Mouse (Mus musculus) liver, embryonic 12.5 days (tissue): ENCODE data around the gene Tbc1d10c. TPM values are rescaled to one million over a fixed set of nuclear protein-coding genes. Genes with fewer than 3 reads are reported as not detected.

Experiments used
- ATAC-seq: fragments of 200-750 bp; cut with Nextera tagmentation; 2 replicates; pipeline ENCODE4 v1.8.0; 2017; ENCODE audit warnings: moderate number of reproducible peaks, mild to moderate bottlenecking, moderate library complexity
- H3K27ac ChIP-seq: fragments of 300-500 bp; sonication (generic); 2 replicates; pipeline ENCODE4 v1.5.1; 2016; ENCODE audit warnings: mild to moderate bottlenecking
- H3K27me3 ChIP-seq: fragments of 300-500 bp; sonication (generic); replicated peaks from 2 replicates; pipeline ENCODE4 v1.6.1; 2016; ENCODE audit warnings: mild to moderate bottlenecking, moderate library complexity
- H3K36me3 ChIP-seq: fragments of 300-500 bp; sonication (generic); 2 replicates; pipeline ENCODE4 v1.6.1; 2016; ENCODE audit warnings: mild to moderate bottlenecking, moderate library complexity
- H3K4me1 ChIP-seq: fragments of 300-500 bp; sonication (generic); 2 replicates; pipeline ENCODE4 v1.6.1; 2016
- H3K4me2 ChIP-seq: fragments of 300-500 bp; sonication (generic); 2 replicates; pipeline ENCODE4 v1.6.1; 2016; ENCODE audit warnings: mild to moderate bottlenecking, moderate library complexity
- H3K4me3 ChIP-seq: fragments of 300-500 bp; sonication (generic); 2 replicates; pipeline ENCODE4 v1.5.1; 2016; ENCODE audit warnings: mild to moderate bottlenecking, moderate library complexity
- H3K9ac ChIP-seq: fragments of 300-500 bp; sonication (generic); 2 replicates; pipeline ENCODE4 v1.6.1; 2016; ENCODE audit warnings: mild to moderate bottlenecking, moderate library complexity
- H3K9me3 ChIP-seq: fragments of 300-500 bp; sonication (generic); replicated peaks from 2 replicates; pipeline ENCODE4 v1.6.1; 2016; ENCODE audit warnings: mild to moderate bottlenecking, moderate library complexity
- WGBS: fragments of 180-500 bp; shearing (Covaris S2); methylation state at CpG from one replicate; pipeline ENCODE4 v1.1.7; 2016; ENCODE audit not compliant: insufficient replicate concordance; 5-methylcytosine and 5-hydroxymethylcytosine counted together
- polyA plus RNA-seq: library from polyadenylated mRNA; unstranded; fragments of >200 nt; fragmentation: Nextera tagmentation; extraction: Ambion mirVana; gene quantifications from 2 replicates; pipeline ENCODE4 v1.2.1, GENCODE M21; 2016

Gene Tbc1d10c
- polyA plus RNA-seq, 1 experiment from 2014 or later = 4.9 TPM

DNA sequence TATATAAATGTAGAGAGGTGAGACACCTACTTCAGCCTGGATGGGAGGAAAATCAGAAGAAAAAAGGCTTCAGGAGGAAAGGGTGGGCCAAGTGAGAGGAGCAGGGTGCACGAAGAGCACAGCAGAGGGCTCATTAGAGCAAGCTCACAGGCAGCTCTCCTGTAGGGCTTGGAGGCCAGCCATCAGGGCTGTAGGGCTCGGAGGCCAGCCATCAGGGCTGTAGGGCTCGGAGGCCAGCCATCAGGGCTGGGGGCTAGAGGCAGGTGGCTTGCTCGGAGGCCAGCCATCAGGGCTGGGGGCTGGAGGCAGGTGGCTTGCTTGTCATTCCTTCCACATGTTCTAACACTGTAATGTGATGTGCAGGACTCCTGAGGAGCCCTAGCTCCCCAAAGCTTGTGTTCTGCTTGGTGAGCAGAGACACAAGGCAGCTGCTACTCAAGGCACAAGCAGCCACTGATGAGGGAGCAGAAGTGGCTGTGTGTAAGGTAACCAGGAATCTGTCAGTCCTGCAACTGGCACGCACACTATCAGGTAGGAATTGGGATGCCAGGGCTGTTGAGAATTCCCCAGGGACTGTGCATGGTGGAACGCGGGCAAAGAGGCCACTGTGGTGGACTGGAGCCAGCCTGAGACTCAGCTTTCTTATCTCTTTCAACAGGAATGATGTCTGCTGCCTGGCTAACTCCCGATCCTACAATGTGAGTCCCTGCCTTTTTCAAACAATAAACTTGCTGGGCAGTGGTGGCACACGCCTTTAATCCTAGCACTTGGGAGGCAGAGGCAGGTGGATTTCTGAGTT lies 24.2 kb downstream of the Tbc1d10c start:
- Histone ChIP-seq H3K4me3 (no peak overlapping the region), H3K9ac (peak overlapping the region; percentile 12; the same call in 1 of the 2 replicates), H3K4me2 (no peak overlapping the region; the same call in 1 of the 2 replicates), H3K27ac (no peak overlapping the region), H3K36me3 (peaks cover 2% of the 10 kb centered on the region), H3K27me3 (no peaks in the 10 kb centered on the region; the same call in 1 of the 2 replicates), H3K4me1 (peaks cover 76% of the 10 kb centered on the region), H3K9me3 (no peaks in the 10 kb centered on the region)
- WGBS = 68% methylated on average over 9 of the region's 9 CpGs
- no peak for ATAC-seq

DNA sequence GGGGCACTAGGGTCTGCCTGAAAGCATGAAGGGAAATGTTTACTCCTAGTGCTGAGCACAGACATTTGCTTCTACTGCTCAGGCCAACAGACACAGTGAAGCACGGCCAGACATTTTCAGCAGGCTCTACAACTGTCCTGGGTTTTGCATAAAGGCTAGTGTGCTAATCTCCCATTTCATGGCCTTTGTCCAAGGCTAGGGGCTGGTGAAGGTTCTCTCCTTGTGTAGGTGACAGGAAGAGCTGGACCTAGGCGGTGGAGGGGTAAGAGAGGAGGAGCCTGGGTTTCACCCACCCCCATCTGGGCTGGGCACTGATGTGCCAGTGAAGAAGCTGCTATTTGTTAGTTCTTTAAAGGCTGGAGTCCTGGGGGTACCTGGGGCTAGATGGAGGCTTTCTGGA lies 26.4 kb downstream of the Tbc1d10c start:
- no peak for ATAC-seq
- H3K4me2 ChIP-seq = no peak overlapping the region
- no peaks in the 10 kb centered on the region for H3K9me3 ChIP-seq
- H3K4me1 ChIP-seq = peaks cover 60% of the 10 kb centered on the region
- no peaks in the 10 kb centered on the region for H3K27me3 ChIP-seq
- WGBS = 67% methylated on average over 2 of the region's 2 CpGs
- peak overlapping the region; percentile 63; the same call in 1 of the 2 replicates for H3K27ac ChIP-seq
- H3K4me3 ChIP-seq = no peak overlapping the region
- H3K9ac ChIP-seq = 0 out of 2 replicates have a peak overlapping the region, but pooled peaks have one; percentile 32
- peaks cover 20% of the 10 kb centered on the region for H3K36me3 ChIP-seq

DNA sequence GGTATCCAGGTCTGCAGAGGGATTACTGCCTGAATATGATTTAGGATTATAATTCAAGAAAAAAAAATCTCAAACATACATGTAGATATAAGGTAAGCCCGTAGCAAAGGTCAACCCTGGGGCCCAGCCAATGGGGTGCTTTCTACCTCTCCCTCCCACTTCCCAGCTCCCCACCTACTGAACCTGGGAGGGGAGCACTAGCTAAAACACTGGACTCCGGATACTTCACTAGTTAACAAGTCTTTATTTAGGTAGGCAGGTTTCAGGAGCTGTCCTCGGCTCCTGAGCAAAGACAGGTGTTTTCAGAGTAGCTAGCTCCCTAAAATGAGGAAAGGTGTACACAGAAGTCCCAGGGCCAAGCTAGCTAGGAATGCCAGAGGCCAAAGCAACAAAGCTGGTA lies 27.0 kb downstream of the Tbc1d10c start:
- ATAC-seq = no peak

DNA sequence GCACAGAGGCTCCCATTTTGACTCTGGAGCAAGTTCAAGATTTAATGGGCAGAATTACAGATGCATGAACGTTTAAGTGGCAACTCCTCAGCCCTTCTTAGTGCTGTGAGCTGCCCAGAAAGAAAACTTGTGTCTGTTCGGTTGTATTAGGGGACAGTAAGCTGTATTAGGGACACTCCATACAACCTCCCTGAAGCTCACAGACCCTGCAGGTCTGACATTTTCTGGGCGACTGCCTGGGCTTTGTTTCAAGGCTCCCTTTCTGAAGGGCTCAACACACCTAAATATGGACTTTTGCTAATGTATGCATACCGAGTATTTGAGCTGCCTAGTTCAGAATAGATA lies 27.6 kb downstream of the Tbc1d10c start:
- no peaks in the 10 kb centered on the region for H3K9me3 ChIP-seq
- H3K4me1 ChIP-seq = peaks cover 51% of the 10 kb centered on the region
- peak overlapping the region; percentile 77 for H3K9ac ChIP-seq
- peak overlapping the region; percentile 73 for H3K27ac ChIP-seq
- ATAC-seq = peak; percentile 25; the same call in 1 of the 2 replicates
- H3K27me3 ChIP-seq = no peaks in the 10 kb centered on the region
- WGBS = 28% methylated on average over 4 of the region's 4 CpGs
- H3K4me2 ChIP-seq = peak overlapping the region; percentile 92
- H3K4me3 ChIP-seq = peak overlapping the region; percentile 76
- H3K36me3 ChIP-seq = peaks cover 32% of the 10 kb centered on the region

More for the DNA sequence above, 27.0 kb downstream of the Tbc1d10c start:
- peaks cover 26% of the 10 kb centered on the region for H3K36me3 ChIP-seq
- H3K4me3 ChIP-seq = peak overlapping the region; percentile 76; the same call in 1 of the 2 replicates
- H3K27ac ChIP-seq = peak overlapping the region; percentile 73
- peak overlapping the region; percentile 92 for H3K4me2 ChIP-seq
- H3K27me3 ChIP-seq = no peaks in the 10 kb centered on the region
- WGBS = 80% methylated on average over 3 of the region's 3 CpGs
- peaks cover 57% of the 10 kb centered on the region for H3K4me1 ChIP-seq
- H3K9me3 ChIP-seq = no peaks in the 10 kb centered on the region
- H3K9ac ChIP-seq = no peak overlapping the region

DNA sequence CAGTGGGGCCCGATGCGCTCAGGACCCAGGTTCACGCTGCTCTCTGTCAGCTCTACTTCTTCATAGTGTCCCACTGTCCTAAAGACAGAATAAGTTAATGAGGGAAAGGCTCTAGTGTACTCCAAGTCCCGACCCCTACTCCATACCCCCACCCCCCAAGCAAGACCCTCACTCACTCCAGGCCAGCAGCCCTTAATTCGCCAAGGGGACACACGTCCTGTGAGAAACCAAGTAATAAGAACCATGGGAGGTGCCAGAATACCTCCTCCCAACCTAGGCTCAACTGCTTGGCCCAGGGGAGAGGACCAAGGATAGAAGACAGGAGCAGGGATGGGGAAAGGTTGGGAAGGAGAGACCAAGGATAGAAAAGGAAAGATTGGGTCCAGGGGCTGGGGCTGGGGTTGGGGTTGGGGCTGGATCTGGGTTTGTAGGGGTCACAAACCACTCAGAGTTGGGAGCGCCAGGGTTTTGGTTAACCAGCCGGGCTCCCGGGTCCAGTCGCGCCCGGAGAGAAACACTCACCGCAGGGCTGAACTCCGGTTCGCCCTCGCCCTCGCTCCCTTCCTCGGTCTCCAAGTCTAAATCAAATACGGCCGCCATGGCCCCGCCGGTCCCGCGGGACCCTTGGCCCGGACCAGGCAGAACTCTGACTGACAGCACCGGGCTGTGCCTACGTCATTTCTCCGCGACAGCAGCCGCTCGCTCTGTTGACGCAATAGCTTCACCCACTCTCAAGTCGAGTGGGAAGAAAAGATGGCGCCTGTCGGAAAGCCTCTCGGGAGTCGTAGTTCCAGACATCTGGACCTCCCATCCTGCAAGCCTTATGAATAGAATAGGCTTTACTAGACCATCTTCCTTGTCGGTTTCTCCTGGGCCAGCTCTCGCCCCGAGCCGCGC lies 28.2 kb downstream of the Tbc1d10c start, which contains the start of gene Rps6kb2:
Gene Rps6kb2 (minus strand): TSS at position 709 of the 897 bp plus-strand sequence.
- WGBS = 5% methylated on average over 42 of the region's 42 CpGs
- Histone ChIP-seq H3K4me3 (peak within 1 kb of the TSS; percentile 76), H3K9ac (peak within 1 kb of the TSS; percentile 77), H3K4me2 (peak within 1 kb of the TSS; percentile 92), H3K4me1 (peaks cover 48% of the 10 kb centered on the region), H3K27me3 (no peaks in the 10 kb centered on the region), H3K9me3 (no peaks in the 10 kb centered on the region), H3K27ac (peak within 1 kb of the TSS; percentile 73), H3K36me3 (peaks cover 38% of the 10 kb centered on the region)
- peak; percentile 80 for ATAC-seq

DNA sequence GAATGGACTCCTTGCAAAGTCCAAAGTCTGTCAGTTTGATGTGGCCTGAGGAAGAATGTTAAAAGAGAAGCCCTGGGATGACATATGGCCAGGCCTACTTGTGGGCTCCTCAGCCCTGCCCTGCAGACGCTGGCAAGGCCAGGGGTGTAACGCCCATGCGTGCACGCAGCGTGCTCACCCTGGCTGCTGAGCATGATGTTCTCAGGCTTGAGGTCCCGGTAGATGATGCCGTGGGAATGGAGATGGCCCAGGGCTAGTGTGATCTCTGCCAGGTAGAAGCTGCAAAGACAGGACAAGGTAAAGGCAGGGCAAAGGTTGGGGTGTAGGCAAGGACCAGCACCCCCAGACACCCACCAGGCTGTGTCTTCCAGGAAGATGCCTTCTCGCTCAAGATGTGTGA lies 32.0 kb downstream of the Tbc1d10c start:
- H3K36me3 ChIP-seq = peaks cover 63% of the 10 kb centered on the region
- WGBS = 87% methylated on average over 8 of the region's 8 CpGs

DNA sequence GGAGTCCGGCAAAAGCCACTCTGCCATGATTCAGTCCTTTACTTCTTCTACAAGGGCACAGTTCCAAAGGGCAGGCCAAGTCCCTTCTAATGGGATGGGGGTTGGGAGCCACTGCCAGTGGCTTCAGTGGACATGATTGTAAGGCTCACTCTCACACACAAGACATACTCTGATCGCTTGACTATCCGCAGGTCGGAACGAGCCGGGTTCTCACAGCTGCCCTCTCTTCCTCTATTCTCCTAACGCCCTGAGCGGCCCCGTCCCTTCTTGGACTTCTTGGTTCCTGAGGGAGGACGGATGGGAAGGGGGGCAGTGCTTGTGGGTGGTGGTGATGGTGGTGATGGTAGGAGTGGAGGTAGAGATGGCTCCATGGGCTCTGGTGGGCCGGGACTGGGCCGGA lies 34.3 kb downstream of the Tbc1d10c start:
- H3K27me3 ChIP-seq = no peaks in the 10 kb centered on the region
- H3K4me3 ChIP-seq = no peak overlapping the region
- no peaks in the 10 kb centered on the region for H3K9me3 ChIP-seq
- ATAC-seq = no peak
- no peak overlapping the region for H3K9ac ChIP-seq
- peaks cover 82% of the 10 kb centered on the region for H3K36me3 ChIP-seq
- H3K4me1 ChIP-seq = peaks cover 34% of the 10 kb centered on the region
- no peak overlapping the region; the same call in 1 of the 2 replicates for H3K27ac ChIP-seq
- no peak overlapping the region for H3K4me2 ChIP-seq
- WGBS = 85% methylated on average over 12 of the region's 12 CpGs

More for the DNA sequence above, 32.0 kb downstream of the Tbc1d10c start:
- no peaks in the 10 kb centered on the region for H3K9me3 ChIP-seq
- no peak overlapping the region for H3K27ac ChIP-seq
- H3K4me2 ChIP-seq = no peak overlapping the region
- peaks cover 41% of the 10 kb centered on the region for H3K4me1 ChIP-seq
- H3K27me3 ChIP-seq = no peaks in the 10 kb centered on the region
- H3K9ac ChIP-seq = no peak overlapping the region
- ATAC-seq = no peak
- no peak overlapping the region for H3K4me3 ChIP-seq

DNA sequence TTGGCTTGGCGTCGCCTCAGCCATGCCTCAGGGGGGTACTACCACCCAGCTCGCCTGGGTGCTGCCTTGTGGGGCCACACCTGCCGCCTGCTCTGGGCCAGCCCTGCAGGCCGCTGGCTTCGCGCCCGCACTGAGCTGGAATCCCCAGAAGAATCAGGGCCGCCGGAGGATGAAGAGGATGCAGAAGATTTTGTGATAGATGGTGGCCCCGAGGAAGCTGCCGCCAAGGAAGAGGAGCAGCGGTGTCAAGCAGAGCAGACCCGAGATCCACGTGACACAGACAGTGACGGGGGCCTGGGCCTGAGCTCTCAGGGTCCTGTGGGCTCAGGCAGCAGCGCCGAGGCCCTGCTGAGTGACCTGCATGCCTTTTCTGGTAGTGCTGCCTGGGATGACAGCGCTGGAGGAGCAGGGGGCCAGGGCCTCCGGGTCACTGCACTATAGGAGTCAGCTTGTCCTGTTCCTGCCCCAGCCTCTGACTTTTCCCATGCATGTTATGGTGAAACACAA lies 35.0 kb downstream of the Tbc1d10c start:
- H3K36me3 ChIP-seq = peaks cover 82% of the 10 kb centered on the region
- peaks cover 35% of the 10 kb centered on the region for H3K4me1 ChIP-seq
- H3K27ac ChIP-seq = 0 out of 2 replicates have a peak overlapping the region, but pooled peaks have one; percentile 17
- WGBS = 69% methylated on average over 20 of the region's 20 CpGs
- peak overlapping the region; percentile 46 for H3K4me2 ChIP-seq
- no peak overlapping the region for H3K9ac ChIP-seq
- ATAC-seq = no peak
- no peaks in the 10 kb centered on the region for H3K9me3 ChIP-seq
- H3K27me3 ChIP-seq = no peaks in the 10 kb centered on the region
- no peak overlapping the region for H3K4me3 ChIP-seq

DNA sequence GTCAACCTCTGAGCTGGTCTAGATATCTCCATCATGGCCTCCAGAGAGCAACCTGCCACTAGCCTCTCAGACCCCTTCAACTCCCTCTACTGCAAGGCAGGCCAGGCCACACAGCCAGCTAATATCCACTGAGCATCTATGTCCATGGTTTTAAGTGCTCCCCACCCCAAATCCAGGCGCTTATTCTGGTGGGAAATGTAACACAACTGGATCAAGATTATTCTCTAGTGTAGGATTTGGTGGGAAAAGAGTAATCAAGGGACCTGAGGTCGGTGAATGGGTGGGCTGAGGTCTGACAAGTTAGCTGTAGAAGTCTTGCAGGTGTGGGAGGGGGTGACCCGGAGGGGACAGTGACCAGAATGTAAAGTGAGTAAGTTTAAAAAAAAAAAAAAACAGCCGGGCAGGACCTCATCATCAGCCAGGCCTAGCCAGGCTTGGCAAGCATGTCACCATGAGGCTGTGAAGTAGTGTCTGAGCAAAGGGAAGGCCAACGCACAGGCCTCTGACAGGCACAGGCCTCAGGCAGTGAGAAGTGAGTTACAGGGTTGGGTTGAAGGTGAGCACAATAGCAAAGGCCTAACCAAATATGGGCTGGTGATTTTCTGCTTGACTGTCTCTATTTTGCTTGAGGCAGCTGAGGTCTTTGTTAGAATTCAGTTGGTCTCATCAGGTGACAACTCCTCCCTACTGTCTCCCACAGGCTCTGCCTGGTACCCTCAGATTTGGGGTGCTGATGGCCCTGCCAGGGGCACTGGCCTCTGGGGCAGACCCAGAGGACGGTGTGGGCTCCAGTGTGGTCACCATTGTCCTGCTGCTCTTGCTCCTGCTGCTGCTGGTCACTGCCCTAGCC lies 35.6 kb downstream of the Tbc1d10c start:
- peak overlapping the region; percentile 17; the same call in 1 of the 2 replicates for H3K27ac ChIP-seq
- peak overlapping the region; percentile 41; the same call in 1 of the 2 replicates for H3K9ac ChIP-seq
- peak overlapping the region; percentile 20 for H3K4me3 ChIP-seq
- ATAC-seq = no peak
- H3K4me1 ChIP-seq = peaks cover 35% of the 10 kb centered on the region
- H3K27me3 ChIP-seq = no peaks in the 10 kb centered on the region
- 53% methylated on average over 6 of the region's 6 CpGs for WGBS
- H3K4me2 ChIP-seq = peak overlapping the region; percentile 46
- H3K36me3 ChIP-seq = peaks cover 82% of the 10 kb centered on the region
- H3K9me3 ChIP-seq = no peaks in the 10 kb centered on the region

DNA sequence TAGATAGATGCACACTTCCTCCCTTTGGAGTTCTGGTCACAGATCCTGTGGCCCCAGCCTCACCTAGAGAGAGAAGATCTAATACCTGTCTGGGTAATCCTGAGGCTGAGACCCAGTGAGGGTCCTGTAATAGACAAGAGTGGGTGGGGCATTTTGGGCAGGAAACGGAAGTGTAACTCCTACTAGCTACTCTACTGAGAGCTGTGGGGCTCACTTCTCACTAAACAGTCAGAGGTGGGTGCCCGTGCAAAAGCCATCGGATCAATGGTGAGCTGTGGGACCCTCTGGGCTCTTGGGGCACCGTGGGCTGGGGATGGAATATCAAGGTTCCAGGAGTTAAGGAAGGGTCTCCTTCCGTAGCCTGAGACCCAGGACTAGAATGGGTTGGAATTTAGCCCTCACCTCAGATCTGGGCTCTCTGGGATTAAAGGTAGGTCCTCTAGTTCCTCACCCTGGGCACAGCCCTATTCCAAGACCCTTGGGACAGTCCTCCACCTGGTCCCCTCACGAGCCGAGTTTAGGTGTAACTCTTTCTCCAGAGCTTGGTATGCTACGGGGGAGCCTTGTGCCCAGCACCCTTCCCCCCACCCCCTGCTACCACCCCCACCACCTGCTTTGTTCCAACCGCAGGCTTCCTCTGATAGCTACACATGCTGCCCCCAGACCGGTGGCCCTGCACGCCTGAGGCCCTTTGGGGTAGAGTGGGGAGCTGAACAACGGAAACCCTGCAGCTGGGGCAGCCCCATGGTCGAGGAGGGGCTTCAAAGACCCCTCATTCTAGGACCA lies 36.5 kb downstream of the Tbc1d10c start:
- Histone ChIP-seq H3K27me3 (no peaks in the 10 kb centered on the region), H3K4me2 (peak overlapping the region; percentile 46), H3K4me3 (peak overlapping the region; percentile 20), H3K9ac (peak overlapping the region; percentile 41; the same call in 1 of the 2 replicates), H3K9me3 (no peaks in the 10 kb centered on the region), H3K36me3 (peaks cover 84% of the 10 kb centered on the region), H3K27ac (peak overlapping the region; percentile 8; the same call in 1 of the 2 replicates), H3K4me1 (peaks cover 42% of the 10 kb centered on the region)
- peak; percentile 22; the same call in 1 of the 2 replicates for ATAC-seq
- WGBS = 32% methylated on average over 13 of the region's 13 CpGs
